Mouse (Mus musculus): ENCODE data around the gene Bach2.

Bach2 gene

DNA sequence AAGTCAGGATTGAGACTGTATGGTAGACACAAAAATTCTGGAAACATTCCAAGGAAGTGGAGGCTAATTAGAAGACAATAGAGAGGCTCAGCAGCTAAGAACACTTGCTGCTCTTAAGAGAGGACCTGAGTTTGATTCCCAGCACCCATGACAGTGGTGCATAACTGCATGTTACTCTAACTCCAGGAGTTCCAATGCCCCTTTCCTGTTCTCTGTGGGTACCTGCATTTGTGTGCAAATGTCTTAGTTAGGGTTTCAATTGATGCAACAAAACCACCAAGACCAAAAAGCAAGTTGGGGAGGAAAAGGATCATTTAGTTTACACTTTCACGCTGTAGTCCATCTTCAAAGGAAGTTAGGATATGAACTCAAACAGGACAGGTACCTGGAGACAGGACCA, 250.6 kb downstream of the Bach2 start:
- no peak for DNase-seq (ENCODE audit: low spot score)

DNA sequence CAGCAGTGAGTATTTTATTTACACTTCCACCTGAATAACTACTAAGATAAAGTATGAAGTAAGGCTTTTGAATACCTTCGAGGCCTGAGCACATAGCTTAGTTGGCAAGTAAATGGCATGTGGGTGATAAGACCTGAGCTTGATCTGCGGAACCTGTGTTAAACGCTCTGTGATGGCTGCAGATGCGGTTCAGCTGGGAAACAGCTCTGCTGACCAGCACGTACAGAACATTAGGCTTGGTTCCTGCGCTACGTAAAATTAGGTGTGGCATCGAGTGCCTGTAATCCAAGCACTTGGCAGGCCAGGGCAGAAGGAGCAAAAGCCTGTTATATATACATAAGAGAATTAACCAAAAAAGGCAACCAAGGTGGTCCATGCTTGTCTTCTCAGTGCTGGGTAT, 252.6 kb downstream of the Bach2 start:
- no peak for DNase-seq (ENCODE audit: low spot score)

DNA sequence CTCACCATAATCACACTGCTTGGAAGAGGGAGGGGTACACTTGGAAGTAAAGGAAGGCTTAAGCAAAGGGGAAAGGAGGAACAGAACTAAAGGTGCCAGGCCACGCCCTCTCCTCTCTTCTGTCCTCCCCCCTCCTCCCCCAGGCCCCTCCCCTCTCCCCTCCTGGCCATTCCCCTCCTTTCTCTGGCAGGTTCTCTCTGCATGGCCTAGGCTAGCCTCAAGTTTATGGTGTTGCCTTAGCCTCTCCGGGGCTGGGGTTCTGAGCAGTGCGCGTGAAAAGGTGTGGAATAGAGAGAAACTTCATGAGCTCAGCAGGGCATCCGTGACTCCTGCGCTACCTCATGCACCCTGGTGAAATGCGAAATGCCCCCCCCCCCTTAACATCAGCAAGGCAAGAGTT, 254.2 kb downstream of the Bach2 start:
- no peak for DNase-seq (ENCODE audit: low spot score)

DNA sequence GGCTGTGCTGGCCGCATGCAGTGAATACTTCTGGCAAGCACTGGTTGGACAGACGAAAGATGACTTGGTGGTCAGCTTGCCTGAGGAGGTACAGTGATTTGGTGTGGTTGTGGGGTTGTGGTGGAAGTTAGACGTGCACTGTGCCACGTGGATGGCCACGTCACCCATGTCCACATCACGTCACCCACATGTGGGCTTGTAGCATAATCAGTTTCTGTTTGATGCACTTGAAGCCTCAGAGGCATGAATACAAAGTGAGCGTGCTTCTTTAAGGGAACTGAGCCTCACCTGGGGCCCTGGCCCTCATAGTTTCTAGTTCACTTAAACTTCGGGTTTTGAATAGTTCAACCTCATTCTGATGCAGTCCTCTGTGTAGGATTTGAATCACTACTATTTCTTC, 263.2 kb downstream of the Bach2 start:
- no peak for DNase-seq (ENCODE audit: low spot score)

DNA sequence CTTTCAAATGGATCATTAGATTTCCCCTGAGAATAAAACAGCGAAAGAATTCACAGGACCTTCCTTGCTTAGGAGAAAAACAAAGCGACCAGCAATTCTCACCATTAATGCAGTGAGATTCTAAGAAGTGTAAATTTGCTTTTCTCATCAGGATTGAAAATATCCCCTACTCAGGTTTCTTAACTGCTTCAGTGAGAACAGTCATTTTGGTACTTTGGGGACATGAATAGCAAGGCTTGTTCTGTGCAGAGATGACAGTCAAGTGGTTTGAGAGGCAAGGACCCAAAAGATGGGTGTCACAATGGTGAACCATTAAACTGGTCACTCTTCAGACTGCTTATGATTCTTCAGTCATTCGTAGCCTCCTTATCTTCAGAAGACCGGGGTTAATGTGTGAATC, 263.6 kb downstream of the Bach2 start:
- no peak for DNase-seq (ENCODE audit: low spot score)

DNA sequence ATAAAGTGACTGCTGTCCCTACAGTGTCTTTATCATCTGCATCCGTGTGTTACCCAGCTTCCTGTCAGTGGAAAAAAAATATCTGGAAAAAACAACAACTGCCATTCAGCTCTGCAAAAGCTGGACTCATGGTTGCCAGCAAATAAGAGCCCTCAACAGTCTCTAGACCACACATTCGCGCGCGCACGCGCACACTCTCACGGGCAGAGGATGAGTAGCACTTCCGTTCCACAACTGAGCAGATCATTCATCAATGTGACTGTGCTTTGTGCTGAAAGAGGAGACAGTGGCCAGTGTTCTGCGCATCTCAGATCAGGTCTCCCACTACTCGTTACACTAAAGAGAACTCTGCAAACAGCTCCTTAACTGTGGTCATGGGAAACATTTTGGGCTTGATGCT, 265.6 kb downstream of the Bach2 start:
- DNase-seq (ENCODE audit: low spot score), result no peak

DNA sequence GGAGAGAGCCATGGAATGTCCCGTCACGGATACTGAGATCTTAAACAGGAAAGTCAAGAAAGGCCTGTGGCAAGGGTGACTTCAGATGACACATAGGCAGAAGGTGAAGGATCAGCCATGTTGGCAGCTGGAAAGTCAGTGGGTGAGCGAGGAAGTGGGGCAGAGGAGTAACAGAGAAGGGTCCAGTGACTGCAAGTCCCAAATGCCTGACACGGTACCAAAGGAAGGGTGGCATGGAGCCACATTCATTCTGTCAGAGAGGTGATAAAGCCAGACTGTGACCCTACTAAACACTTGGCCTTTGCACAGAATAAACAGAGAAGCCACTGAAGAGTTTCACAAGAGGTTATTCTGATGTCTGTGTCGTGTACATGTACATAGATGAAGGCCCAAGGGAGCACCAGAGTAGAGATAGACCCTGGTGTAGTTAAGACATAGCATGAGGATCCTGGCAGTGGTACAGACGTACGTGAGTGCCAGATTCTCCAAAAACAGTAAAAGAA, 267.8 kb downstream of the Bach2 start:
- DNase-seq (ENCODE audit: low spot score), result no peak

DNA sequence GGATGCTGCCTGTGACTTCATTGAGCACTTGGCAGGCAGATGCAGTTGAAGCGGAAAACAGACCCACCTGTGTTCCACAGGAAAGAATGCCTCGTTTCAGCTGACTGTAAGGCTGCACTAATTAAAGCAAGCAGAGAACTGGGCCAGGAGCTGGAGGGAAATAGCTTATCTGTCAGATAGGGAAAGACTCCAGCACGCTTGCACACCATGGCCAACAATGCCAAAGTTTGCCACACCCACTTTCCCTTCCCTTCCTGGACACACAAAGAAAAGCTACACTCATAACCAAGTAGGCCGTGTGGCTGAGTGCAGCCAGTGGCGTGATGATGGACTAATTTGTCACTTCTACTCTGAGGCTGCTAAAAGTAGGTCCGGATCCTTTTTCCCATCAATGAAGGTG, 268.4 kb downstream of the Bach2 start:
- no peak for DNase-seq (ENCODE audit: low spot score)

DNA sequence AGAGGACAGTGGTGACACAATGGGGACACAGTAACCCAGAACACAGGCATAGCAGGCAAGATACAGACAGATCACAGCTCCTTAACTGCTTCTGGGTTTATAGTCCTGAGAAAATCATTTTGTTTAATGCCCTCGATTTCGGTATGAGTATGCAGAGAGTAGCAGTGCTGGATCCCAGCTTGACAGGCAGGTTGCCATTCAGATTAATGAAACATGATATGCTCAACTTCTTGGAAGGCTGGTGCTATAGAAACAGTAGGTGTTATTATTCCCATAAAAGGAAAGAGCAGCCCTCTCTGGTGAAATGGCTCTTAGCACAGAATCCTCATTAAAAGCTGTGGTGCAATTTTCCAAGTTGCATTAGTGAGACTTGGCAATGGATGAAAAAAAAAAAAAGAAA, 270.0 kb downstream of the Bach2 start:
- DNase-seq (ENCODE audit: low spot score), result no peak

DNA sequence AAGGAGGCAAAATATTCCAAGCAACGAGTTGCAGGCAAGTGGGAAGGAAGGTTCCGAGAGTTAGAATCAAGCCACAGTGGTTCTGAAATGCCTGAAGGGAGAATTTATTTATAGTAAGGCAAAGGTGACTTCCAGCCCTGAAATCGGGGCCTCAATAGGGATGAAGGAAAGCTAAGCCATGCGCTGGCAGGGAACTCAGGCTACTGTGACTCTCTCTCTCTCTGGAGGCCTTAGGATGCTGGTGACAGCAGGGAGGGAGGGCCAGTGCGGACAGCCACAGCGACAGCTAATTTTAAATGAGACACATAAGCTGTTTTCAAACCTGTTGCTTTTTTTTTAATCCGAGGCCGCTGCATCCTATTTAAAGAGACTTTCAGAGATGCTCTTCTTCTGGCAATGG, 270.4 kb downstream of the Bach2 start:
- DNase-seq (ENCODE audit: low spot score), result no peak

DNA sequence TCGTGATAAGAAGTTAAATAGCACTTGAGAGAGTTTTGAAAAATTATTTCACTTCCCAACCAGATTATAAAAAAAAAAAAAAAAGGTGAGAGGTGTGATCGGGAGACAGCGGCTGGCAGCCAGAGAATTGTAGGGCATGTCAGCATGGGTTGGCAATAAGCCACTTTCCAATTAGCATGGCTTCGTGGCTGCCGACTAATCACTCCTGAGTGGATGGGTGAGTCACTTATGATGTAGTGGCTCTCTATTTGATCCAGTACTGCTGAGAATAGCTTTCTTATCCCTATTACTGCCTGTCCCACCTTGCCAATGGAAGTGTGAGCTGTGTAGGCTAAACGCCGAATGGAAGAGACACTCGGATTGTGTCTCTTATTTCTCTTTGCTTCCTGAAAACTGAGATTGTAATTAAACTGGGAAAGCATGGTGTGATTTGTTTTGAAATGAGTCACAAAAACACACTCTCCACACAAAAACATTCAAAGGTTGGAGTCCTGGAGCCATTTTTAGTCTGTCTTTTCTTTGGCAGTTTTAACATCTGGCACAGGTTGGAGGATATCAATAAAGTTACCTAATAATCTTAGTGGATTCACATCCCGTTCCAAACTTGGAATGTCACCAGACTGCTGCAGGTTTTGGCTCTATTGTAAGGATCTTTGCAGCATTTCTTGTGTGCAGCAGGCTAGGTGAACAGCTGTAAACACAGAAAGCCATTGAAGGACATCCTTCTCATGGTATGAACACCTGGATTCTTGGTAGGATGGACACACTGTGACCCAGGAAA, 271.4 kb downstream of the Bach2 start:
- no peak for DNase-seq (ENCODE audit: low spot score)

DNA sequence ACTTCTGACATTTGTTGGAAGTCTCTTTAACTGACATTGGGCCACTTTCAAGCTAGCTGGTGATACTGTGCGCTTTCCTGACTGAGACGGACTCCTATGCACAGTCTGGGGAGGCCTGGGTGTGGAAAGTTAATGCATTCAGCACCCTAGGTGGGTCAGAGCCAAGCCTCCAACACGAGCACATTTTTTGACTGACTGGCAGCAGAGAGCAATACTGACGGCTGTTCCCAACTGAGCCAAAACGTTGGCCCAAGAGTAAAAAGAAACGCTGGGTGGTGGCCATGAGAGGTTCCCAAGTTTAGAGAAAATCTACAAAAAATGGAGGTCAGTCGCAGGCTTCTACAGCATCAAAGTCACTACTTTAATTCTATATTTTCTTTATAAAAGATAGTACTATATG, 272.3 kb downstream of the Bach2 start:
- DNase-seq (ENCODE audit: low spot score), result no peak

DNA sequence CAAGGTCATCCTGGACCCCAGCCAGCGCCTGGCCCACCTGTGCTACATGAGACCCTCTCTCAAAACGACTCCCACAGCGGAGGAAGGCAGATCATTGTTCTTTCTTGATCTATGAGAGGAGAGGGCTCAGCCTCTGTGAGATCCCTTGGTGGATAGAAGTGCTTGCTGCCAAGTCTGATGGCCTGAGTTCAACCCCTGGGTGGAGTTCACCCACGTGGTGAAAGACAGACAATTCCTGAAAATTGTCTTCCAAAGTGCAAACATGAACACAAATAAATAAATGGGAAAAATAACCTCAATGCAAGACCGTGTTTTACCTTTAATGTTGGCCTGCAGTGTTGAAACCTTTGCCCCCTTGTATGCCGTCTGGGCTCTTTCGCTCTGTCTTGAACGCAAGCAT, 277.5 kb downstream of the Bach2 start:
- no peak for DNase-seq (ENCODE audit: low spot score)

DNA sequence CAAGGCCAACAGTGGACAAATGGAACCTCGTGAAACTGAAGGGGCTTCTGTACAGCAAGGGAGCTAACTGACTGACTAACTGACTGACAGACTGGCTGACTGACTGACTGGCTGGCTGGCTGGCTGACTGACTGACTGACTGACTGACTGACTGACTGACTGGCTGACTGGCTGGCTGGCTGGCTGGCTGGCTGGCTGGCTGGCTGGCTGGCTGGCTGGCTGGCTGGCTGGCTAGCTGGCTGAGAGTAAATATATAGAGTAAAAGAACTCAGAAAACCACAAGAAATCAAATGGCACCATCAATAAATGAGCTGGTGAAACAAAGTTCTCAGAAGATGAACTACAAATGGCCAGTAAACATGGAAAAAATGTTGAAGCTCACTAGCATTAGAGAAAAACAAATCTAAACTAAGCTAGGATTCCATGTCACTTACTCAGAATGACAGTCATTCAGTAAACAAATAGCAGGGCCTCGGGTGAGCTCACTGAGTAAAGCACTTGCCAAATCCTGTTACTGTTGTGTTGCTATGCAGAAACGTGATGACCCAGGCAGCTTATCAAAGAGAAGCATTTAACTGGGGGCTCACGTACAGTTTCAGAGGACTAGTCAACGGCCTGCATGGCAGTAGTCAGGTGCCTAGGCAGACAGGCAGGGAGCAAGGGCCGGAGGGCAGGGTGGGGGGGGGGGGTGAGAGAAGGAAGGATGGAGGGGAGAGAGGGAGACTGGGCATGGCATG, 280.4 kb downstream of the Bach2 start:
- DNase-seq (ENCODE audit: low spot score), result no peak

DNA sequence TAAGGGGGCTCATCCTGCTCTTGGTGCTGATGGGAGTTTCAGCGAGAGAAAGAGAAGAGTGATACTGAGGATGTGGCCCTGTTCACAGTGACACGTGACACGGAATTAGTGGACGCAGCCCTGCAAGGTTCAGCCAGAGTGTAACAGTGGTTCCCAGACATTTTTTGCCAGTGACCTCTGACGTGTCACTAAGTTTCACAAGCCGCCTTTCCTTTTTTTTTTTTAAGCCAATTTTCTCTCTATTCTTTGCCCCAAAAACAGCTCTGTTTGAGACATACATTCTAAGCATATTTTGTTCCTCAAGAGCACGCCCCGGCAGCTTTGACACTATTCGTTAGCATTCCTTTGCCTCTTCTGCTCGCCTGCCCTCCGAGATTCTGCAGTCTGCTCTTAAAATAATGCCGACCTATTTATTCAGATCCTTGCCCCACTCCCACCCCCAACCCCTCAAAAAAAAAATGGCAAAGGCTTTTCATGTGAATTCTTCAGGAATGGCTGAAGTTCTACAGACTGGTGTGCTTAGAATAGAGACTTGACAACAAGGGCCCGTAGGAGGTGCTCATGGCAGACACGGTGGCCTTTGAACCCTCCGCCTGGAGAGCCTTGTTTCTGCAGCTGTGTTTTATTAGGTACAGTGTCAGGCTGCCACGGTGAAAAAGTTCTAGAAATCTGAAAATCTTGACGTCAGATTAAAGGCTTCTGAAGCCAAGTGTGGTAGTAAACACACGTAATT, 282.2 kb downstream of the Bach2 start:
- DNase-seq (ENCODE audit: low spot score), result no peak

DNA sequence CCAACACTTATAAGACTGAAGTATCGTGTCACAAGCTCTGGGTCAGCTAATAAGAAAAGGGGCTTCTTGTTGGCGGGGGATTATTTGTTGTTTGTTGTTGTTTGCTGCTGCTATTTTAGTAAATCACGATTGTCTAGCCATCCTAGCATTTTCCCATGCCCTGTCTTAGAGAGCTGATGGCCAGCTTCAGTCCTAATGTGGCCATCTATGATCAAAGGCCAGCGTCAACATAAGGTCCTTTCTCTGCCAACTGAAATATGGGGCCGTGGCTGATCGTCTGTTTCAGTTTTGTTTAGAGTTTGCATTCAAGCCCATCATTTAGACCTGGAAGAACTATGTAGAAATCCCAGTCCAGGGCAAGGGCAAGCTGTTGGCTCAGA, 282.7 kb downstream of the Bach2 start:
- DNase-seq (ENCODE audit: low spot score), result no peak

DNA sequence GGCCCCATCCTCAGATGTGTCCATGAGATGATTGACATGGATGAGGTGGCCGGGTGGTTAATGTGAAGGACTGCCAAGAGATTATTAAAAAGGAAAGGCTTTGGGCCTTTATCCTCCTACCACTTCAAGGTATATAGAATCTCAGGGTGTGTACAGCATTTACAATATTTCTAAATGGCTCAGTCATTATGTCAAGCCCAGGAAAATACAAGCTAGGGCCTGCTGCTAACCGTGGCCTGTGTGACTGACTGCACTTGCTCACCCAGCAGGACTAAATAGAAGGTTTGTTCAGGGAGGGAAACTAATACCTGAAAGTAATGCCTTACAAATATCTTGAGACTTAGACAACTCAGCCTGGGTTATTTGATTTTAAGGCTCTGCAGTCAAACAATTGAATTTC, 283.4 kb downstream of the Bach2 start:
- DNase-seq (ENCODE audit: low spot score), result no peak

DNA sequence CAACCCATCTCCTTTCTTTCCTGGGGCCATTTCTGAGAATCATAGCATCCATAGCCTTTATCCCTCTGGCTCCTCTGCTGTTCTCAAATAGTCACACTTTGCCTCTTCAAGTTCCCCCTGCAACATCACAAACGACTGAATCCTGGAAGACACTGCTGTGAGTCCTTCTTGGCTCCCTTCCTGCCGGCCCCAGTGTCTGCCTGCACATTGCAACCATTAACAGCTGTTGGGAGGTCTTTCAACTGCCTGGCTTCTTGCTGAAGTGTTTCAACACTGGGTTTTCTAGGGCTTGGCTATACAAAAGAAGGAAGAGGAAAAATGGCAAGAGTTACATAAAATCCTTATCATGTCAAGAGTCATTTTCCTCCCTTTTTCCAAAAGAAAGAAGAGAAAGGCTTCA, 285.7 kb downstream of the Bach2 start:
- no peak for DNase-seq (ENCODE audit: low spot score)

DNA sequence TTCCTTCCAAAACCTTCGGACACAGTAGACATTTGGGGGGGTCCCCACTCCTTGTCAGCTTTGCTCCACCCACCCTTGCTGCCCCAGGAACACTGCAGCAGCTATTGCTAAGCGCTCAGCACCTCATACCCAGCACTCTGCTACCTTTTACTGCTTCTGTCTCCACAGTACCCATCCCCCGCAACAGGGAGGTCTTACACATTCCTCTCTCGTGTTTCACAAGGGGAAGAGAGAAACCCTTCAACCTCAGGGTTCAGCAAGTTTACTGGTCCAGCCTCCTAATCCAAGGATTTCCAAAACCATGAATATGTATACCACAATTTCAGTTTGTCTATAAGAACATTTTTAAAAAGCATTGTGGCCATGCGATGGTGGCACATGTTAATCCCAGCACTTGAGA, 286.4 kb downstream of the Bach2 start:
- DNase-seq (ENCODE audit: low spot score), result no peak

DNA sequence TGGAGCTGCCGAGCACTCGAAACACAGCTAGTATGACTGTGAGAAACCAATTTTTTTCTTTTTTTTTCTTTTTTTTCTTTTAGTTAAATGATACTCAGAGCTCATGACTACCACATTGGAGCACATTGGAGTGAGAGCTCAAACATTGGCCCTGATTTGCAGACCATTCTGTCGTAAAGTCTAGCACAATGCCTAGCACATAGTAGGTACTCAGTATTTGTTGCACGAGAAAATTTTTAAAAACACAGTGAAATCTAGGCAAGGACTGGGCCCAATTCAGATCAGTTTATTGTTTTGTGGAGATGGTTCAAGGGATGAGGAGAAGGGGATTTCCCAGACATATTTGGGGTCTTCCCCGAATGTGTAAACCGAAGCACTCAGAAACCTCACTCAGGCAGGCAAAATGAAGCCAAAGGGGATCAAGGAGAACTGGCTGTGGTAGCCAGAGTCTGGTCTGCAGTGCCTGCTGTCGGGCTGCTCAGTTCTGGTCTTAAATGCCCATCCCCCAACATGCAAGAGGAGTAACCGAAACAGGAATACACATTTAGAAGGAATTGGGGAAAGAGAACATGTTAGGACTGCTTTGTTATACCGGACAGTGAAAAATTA, 287.7 kb downstream of the Bach2 start:
- no peak for DNase-seq (ENCODE audit: low spot score)

DNA sequence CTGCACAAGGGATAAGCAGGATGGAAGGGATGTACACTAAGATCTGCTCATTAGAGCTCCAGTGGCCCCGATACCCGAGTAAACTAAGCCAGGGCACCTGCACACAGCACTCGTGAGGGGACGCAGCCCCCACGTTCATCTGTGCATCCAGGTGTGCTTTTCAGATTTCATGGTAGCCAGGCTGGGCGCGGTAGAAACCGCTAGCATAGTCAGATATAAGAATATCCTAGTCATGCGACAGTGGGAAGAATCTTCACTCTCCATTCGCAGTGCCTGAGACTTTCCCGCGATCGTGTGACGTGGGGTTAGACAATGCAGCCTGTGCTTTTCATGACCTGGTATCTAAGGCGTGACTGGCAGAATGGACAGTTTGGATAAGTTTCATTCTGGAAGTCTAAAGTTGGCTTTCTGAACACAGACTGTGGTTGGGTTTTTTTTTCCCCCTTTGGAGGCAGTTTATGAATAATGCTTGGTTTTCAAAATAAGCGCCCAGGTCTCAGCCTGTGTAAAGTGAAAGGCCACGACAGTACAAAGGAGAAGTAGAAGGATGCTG, 290.9 kb downstream of the Bach2 start:
- no peak for DNase-seq (ENCODE audit: low spot score)

DNA sequence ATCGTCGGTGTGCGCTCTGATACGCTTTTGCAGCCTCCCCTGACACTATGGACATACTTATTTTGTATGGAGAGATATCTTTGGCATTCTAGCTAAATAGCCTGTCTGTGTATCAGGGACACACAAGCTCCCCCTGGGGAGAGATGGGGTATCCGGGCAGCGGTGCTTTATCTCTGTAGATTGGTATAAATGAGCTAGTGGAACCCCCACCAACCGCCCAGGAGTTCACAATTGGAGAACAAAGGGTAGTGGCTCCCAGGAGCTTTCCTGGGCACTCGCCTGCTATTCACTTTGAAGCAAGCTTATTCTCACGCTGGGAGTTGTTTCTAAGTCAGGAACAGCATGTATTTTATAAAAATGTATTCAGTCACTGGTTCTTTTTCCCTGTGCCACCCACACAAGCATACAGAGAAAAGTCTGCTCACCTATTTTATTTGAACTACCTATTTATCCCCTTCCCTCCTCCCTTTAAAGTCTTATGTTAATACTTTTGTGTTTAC, 291.9 kb downstream of the Bach2 start:
- no peak for DNase-seq (ENCODE audit: low spot score)

Data from ovary, postnatal 36 days (tissue).